Mouse (Mus musculus): ENCODE measurements at regions not wholly inside any gene's neighbourhood (a gene's known extent, or its start where the extent isn't known, plus 50 kb on each side); places are given as distances from the start of the nearest gene placed in this dataset.

- no peak for TF ChIP-seq CTCF (IDR thresholded peaks at IDR 0.05; ENCODE audit: low read depth)
- no peak for TF ChIP-seq EP300 (IDR thresholded peaks at IDR 0.05; ENCODE audit: low read depth)
These were observed 387.9 kb upstream of the Igfbp7 start for GRCm38 (mm10) chr5:77795766-77796165.

All from heart, postnatal 0 days (tissue).